Mouse (Mus musculus): ENCODE measurements at regions not wholly inside any gene's neighbourhood (a gene's known extent, or its start where the extent isn't known, plus 50 kb on each side); places are given as distances from the start of the nearest gene placed in this dataset.
"Not testable (repeated sequence)": the region's sequence is repeated elsewhere in the genome, so short reads cannot be mapped to it uniquely, and the experiment has no call there.

- in situ Hi-C loops (cut with MboI, MseI): loop anchor here (5.0 to 10.0 kb wide), 2 partner anchors 1345 to 1353 kb away; no protein-coding TSS in a partner anchor
Observed at GRCm38 (mm10) chr12:22951956-22952355, 828.1 kb downstream of the Gm10330 start.

DNA sequence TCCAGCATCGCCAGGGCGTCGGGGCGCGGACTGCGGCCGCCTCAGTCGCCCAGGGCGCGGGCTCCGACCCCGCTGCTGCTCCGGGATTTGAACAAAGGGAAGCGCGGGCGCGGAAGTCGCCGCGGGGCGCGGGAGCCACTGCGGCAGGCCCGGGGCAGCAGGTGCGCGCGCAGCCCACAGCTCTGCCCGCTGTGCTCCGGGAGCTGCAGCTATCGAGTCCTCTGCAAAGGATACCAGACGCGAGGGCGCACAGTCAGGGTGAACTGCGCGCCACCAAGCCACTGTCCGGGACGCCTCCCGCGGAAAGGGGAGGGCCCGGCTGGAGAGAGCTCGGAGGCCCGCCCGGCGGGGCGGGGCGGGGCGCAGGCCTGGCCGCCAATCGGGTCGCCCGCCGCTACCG, 873.9 kb downstream of the Gm10330 start:
- in situ Hi-C loops (cut with MboI, MseI): not testable (repeated sequence)
